Mouse (Mus musculus) spleen, embryonic (tissue): ENCODE data around the gene Lin54.

Experiments
- CTCF ChIA-PET: fragments of 350-600 bp; sonication (Branson Sonifier 250); formaldehyde crosslinking; loops from one replicate; lab custom pipeline; 2022; lab: Charles Lee

The Lin54 gene

GRCm38 (mm10) chr5:100500458-100500961 is at the start of gene Lin54:
Gene Lin54, minus strand, starts transcription at chr5:100500639.
- CTCF ChIA-PET: interaction anchor here (1.0 kb wide), 1 partner anchor 83 kb away, joined by 3 read pairs; no protein-coding TSS in a partner anchor

DNA sequence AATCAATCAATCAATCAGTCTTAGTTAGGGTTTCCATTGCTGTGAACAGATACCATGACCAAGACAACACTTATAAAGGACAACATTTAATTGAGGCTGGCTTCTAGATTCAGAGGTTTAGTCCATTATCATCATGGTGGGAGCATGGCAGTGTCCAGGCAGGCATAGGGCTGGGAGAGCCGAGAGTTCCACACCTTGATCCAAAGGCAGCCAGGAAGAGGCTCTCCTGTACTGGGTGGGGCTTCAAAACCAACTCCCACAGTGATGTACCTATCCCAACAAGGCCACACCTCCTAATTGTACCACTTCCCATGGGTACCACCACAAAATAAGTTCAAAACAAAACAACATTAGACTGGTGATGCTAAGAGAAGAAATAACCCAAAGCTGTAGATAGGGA is 49.7 kb upstream of the Lin54 start:
- CTCF ChIA-PET: interaction anchor here (0.7 kb wide), 1 partner anchor 9 kb away, joined by 3 read pairs; no protein-coding TSS in a partner anchor

- CTCF ChIA-PET: no interaction called here
Observed at GRCm38 (mm10) chr5:100549311-100549710, 48.9 kb upstream of the Lin54 start.

DNA sequence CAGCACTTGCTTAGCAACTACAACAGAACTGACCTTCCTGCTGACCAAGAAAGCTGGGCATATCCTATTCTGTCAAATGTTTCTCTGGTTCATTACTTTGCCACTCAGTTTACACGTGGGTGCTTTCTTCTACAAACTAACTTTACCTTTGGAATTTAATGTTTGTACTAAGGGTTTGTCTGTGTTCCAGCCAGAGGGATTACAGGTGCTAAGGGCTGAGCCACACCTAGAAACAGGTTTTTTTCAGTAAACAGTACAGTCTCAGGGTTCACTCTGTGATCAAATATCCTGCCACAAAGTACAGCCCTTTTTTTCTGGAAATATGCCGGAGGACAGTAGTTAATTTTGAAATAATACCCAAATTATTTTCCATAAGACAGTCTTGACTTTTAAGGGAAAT is 47.8 kb upstream of the Lin54 start:
- CTCF ChIA-PET: no interaction called here

DNA sequence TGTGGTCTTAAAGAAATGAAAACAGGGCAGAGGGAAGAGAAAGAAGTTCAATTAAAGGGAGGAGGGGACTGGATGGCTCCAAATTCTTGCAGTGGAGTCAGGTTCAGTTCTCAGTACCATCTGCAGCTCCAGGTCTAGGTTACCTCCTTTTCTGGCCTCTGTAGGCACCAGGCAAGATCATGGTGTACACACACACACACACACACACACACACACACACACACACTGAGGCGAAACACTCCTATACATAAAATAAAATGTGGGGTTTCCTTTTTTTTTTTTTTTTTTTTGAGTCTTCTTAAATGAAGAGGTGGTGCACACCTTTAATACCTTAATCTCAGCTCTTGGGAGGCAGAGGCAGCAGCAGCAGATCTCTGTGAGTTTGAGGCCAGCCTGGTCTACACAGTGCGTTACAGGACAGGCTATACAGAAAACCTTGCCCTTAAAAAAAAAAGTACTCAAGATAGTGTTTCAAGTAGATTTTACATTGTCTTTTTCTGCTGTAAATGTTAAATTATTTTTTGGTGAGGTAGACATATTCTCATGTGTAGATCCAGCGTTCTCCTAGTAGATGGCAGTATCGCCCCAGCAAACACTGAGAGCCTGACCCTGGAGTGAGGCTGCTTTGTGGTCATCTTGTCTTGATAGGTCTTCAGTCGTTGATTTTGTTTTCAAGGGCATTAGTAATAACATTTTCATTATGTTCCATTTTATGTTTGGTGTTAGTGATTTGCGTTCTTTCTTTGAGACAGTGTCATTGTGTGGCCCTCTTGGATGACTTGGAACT is 46.0 kb upstream of the Lin54 start:
- CTCF ChIA-PET: interaction anchor here (0.7 kb wide), 2 partner anchors 8 to 202 kb away, joined by 5 to 10 read pairs; no protein-coding TSS in a partner anchor

- CTCF ChIA-PET: interaction anchor here (0.5 to 0.7 kb wide), 2 partner anchors 77 to 379 kb away, joined by 4 to 5 read pairs; no protein-coding TSS in a partner anchor
Observed at GRCm38 (mm10) chr5:100536638-100537037, 36.2 kb upstream of the Lin54 start.

DNA sequence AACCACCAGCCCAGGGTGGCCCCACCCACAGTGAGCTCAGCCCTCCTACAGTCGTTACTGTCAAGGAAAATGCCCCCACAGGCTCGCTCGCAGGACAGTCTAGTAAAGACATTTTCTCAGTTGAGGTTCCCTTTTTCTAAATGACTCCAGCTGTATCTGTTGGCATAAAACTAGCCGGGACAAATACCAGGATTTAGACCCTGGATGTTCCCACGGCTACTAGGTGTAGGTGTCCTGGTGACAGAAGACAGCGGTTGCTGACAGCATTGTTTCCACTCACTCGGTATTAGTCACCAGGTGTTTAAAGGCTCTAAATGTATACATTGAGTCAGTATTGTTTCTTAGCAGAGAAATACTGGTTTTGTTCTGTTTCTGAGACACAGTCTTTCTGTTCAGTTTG is 35.4 kb upstream of the Lin54 start:
- CTCF ChIA-PET: interaction anchor here (0.6 to 0.9 kb wide), 3 partner anchors 107 to 380 kb away, joined by 4 to 9 read pairs (median 4); no protein-coding TSS in a partner anchor

GRCm38 (mm10) chr5:100526164-100526563 is 25.7 kb upstream of the Lin54 start:
- CTCF ChIA-PET: interaction anchor here (0.6 to 0.9 kb wide), 2 partner anchors 56 to 352 kb away, joined by 3 to 5 read pairs; no protein-coding TSS in a partner anchor

DNA sequence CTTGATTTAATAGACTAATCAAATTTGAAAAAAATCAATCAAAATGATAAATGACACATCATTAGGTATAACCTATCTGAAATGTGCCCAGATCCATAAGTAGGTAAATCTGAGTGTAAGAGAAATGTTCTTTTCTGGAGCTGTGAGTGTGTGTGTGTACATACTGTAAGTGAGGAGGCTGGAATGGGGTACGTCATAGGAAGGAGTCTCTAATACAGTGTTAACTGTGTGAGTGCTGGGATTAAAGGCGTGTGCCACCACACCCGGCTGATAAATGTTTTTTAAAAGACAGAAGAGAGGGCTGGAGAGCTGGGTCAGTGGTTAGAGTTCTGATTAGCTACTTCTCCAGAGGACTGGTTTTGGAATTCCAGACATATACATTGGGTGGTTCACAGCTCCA is 25.2 kb upstream of the Lin54 start:
- CTCF ChIA-PET: interaction anchor here (0.6 kb wide), 2 partner anchors 134 to 353 kb away, joined by 3 to 5 read pairs; no protein-coding TSS in a partner anchor

DNA sequence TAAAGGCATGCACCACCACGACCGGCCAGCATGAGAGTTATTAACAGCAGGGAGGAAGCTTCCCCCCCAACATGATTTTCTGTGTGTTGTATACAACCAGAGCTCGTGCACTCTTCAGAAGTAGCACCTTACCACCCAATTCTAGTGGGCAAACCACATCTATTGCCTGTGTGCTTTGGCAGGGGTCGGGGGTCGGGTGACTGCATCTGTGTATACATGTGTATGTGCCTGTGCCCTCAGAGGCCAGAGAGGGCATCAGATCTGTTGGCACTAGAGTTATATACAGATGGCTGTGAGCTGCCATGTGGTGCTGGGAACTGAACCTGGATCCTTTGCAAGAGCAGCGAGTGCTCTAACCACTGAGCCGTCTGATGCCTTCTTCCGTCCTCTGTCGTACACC is 24.5 kb upstream of the Lin54 start:
- CTCF ChIA-PET: interaction anchor here (0.6 kb wide), 1 partner anchor 133 kb away, joined by 3 read pairs; no protein-coding TSS in a partner anchor

DNA sequence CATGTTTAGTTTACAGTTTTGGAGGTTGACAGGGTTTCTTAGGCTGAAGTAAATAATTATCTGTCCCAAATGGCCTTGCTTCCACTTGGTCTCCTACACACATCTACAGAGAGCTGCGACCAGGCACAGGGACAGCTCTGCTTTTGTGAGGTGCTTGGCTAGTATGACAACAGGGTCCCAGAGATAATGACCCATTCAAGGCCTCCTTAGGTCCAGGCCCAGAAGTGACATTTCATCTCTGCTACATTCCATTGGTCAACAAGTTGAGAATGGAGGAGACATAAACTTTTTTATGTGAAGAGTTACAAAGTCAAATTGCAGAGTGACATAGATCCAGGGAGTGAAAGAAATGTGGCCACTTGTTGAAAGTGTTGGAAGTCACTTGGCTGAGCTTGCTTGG is 22.9 kb upstream of the Lin54 start:
- CTCF ChIA-PET: no interaction called here

DNA sequence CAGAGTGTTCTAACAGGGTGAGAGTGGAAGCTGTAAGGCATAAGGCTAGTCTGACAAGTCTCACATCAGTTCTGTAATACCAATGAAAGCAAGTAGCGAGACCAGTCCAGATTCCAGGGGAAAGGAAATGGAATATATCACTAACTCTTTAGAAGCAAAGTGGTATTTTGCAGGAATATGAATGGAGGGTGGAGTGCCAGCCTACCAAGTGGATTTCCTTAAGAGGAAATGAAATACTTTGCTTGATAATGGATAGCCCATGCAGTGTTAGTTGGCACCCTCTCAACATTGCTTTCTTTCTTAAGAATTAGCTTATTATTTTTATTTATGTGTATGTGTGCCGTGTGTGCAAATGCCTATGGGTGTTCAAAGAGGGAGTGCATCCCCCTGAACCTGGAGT is 19.8 kb upstream of the Lin54 start:
- CTCF ChIA-PET: no interaction called here

DNA sequence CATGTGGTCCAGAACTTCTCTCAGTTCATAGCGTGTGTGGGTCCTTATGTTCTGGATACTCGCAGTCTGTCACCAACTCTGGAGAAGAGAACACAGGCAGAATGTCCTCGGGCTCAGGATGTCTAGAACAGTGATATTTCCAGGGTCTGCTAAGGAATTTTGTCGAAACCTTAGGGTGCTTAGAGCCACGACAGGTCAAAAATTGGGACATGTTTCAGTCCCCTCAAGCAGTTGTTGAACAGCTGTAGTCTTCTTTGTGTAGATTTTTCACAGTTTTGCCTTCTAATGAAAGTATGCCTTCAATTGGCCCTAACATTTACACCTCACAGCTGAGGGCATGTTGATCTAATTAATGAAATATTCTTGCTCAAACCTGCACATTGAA is 18.6 kb upstream of the Lin54 start:
- CTCF ChIA-PET: no interaction called here

GRCm38 (mm10) chr5:100518049-100519026 is 17.9 kb upstream of the Lin54 start, which contains the start of gene Cops4:
Gene Cops4, plus strand, starts transcription at chr5:100518309.
- CTCF ChIA-PET: no interaction called here

- CTCF ChIA-PET: no interaction called here
Observed at GRCm38 (mm10) chr5:100512576-100512975, 12.1 kb upstream of the Lin54 start.

DNA sequence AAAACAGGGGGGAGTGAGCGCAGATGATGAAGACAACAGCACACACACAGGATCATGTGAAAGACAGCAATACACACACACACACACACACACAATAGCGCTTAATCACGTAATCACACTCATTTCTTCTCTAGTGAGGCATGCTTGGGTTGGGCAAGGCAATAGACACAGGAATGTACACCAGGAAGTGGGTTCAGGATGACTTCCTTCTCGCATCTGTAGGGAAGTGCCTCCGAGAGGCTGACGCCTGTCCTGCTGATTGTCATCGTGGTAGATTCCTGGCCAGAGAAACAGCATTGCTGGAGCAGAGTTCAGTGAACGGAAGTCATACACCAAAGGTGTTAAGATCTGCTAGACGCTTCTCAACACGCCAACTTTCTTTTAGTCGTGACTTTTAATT is 8.8 kb upstream of the Lin54 start:
- CTCF ChIA-PET: no interaction called here

DNA sequence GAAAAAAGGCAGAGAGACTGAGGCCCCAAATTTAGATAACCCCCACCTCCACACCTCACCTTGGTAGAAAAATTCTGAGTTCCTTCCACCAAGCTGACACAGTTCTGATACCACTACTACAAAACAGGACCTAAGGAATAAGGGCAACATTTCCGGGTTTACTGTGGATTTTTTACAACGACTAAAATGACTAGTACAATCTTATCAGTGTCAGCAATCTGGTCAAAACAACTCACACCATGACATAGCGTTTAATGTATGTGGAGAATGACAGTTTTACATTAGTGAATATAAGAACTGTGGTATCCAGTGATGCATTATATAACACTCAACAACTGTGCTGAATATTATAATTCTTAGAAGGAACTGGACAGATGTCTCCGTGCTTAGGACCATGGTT is 828 bp upstream of the Lin54 start:
- CTCF ChIA-PET: interaction anchor here (0.6 to 1.0 kb wide), 2 partner anchors 10 to 84 kb away, joined by 3 read pairs; no protein-coding TSS in a partner anchor

DNA sequence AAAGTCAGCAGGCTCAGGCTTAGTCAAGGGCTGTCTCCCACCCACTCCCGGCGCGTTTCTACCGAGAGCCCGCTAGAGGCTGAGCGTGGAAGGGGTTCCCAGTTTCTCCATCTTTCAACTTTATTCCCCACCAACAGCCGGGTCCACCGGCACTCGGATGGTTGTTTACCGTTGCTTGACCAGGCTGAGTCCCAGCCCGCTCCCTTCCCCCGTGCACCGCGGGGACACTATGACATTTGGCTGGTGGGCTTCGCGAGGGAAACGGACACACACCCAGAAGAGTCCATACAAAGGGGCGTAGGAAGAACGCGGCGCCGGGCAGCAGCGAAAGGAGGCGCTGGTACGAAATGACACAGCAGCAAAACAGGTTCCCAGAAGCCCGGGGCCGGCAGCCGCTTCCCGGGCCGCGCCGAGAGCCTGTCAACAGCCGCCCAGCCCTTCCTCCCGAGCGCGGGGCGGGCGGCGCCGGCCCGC is 571 bp downstream of the Lin54 start:
- CTCF ChIA-PET: interaction anchor here (0.6 kb wide), 1 partner anchor 139 kb away, joined by 3 read pairs; no protein-coding TSS in a partner anchor

GRCm38 (mm10) chr5:100499243-100499642 is 1.2 kb downstream of the Lin54 start:
- CTCF ChIA-PET: interaction anchor here (0.6 kb wide), 1 partner anchor 140 kb away, joined by 3 read pairs; no protein-coding TSS in a partner anchor

- CTCF ChIA-PET: interaction anchor here (1.2 kb wide), 1 partner anchor 11 kb away, joined by 4 read pairs; no protein-coding TSS in a partner anchor
Observed at GRCm38 (mm10) chr5:100498436-100499180, 1.8 kb downstream of the Lin54 start.
